Mouse (Mus musculus): ENCODE results near the gene Psmd12. TPM values are rescaled to one million over a fixed set of nuclear protein-coding genes. Genes with fewer than 3 reads are reported as not detected.

Psmd12 gene
- polyA plus RNA-seq, 1 experiment from 2014 or later: 175 TPM

DNA sequence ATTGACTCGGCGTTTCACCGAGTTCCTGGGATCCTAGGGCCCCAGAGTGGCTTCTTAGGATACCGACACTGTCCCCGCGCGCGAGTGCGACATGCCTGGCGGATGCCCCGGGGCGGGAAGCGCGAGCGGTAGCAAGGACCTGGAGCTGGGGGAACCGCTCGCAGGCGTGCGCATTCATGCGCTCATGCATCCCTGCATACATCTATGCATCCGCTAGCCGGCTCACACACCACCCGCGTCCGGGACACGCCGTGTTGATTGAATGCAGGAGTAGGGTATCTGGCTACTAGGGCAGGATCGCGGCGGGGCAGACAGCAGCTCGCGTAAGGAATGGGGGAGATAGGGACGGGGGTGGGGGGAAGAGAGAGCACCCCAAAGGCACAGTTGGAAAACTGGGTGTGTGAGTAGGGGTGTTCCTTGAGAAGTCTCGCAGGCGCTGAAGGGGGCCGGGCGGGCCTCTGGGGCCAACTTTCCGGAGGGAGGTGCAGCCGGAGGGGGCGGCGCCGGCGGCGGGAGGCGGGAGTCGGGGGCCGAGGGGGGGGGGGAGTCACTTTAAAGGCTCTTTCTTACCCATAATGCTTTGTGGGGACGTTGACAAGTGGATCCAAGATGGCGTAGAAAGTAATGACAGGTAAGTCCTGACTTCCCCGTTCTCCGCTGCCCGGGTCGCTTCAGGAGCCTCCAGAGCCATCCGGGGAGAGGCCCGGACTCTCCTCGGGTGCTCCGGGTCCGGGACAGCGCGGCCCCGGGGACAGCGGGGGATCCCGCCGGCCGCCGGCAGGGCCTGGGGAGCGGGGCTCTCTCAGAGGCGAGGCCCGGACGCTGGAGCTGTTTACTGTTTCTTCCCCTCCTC is 68.3 kb downstream of the Psmd12 start, which contains the start of gene Helz:
Gene Helz, plus strand, starts transcription at position 580 of the 853 bp plus-strand sequence.
- ATAC-seq: peak; percentile 85
- Histone ChIP-seq H3K27ac (peak within 1 kb of the TSS; percentile 79), H3K9ac (replicated peaks) (peak within 1 kb of the TSS; percentile 90), H3K9me3 (no peaks in the 10 kb centered on the region), H3K4me1 (replicated peaks) (peaks cover 23% of the 10 kb centered on the region), H3K4me3 (replicated peaks) (peak within 1 kb of the TSS; percentile 97), H3K27me3 (peaks cover 12% of the 10 kb centered on the region), H3K36me3 (peaks cover 15% of the 10 kb centered on the region; the same call in 1 of the 2 replicates), H3K4me2 (replicated peaks) (peak within 1 kb of the TSS; percentile 96)
- WGBS: under 1% methylated on average over 67 of the region's 70 CpGs

DNA sequence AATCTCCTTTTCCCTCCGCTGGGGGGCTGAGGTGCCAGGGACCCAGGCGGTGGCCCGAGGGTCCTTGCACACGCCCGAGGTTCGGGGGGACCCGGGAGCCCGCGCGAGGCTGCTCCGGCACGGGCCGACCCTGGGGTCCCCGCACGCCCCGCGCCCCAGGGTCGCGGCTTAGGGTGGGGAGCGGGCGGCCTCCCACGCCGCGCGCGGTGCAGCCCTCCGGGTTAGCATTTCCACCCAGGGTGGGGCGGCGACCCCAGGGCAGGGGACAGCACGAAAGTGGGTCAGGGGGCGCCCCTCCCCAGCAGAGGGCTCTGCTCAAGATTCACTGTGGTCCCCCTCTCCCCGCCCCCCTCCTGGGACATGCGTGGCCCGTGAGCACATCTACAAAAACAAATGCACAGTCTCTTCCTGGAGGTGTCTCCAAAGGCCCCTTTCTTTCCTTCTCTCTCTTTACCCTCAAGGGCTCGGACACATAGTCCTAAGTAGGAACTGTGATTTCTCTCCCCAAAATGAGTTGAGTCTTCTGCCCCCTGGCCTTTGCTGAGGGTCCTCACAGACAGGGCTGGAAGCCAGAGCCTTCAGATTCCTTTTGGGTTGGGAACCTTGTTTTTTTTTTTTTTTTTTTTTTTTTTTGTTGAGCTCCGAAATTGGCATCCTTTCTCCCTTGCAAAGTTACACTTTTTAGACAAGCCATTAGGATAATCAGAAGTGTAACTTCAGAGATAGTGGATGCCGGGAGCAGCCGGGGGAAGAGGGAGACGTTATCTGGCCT is 69.1 kb downstream of the Psmd12 start:
- H3K4me2 ChIP-seq (replicated peaks): peak overlapping the region; percentile 96

More for the DNA sequence above, 69.1 kb downstream of the Psmd12 start:
- Histone ChIP-seq H3K27me3 (peaks cover 12% of the 10 kb centered on the region), H3K36me3 (peaks cover 16% of the 10 kb centered on the region), H3K9me3 (no peaks in the 10 kb centered on the region), H3K9ac (replicated peaks) (peak overlapping the region; percentile 90), H3K4me3 (replicated peaks) (peak overlapping the region; percentile 97), H3K4me1 (replicated peaks) (peaks cover 23% of the 10 kb centered on the region), H3K27ac (peak overlapping the region; percentile 79)
- ATAC-seq: peak; percentile 72
- WGBS: 8% methylated on average over 39 of the region's 39 CpGs

Other genes starting within 250 kb of the Psmd12 start
- 35.0 and 36.7 TPM in 2 replicates for gene Pitpnc1, start 8.8 kb upstream of the Psmd12 start, polyA plus RNA-seq (2015; fragmentation: Nextera tagmentation; extraction: Ambion mirVana)
- gene Helz, start 68.4 kb downstream of the Psmd12 start, polyA plus RNA-seq (2015; fragmentation: Nextera tagmentation; extraction: Ambion mirVana): 17.7 and 18.4 TPM in 2 replicates
- 0.26 and 0.58 TPM in 2 replicates for gene Cacng1, start 237.0 kb downstream of the Psmd12 start, polyA plus RNA-seq (2015; fragmentation: Nextera tagmentation; extraction: Ambion mirVana)